Mouse (Mus musculus) neural tube, embryonic 12.5 days (tissue): ENCODE results near the gene Gnl2. TPM values are rescaled to one million over a fixed set of nuclear protein-coding genes. Genes with fewer than 3 reads are reported as not detected.

Experiments
- ATAC-seq: fragments of 200-750 bp; cut with Nextera tagmentation; 2 replicates; pipeline ENCODE4 v1.8.0; 2017; ENCODE audit warnings: low read depth, mild to moderate bottlenecking, moderate TSS enrichment, moderate library complexity; ENCODE audit not compliant: low FRiP score
- H3K27ac ChIP-seq: fragments of 300-500 bp; sonication (generic); 2 replicates; pipeline ENCODE4 v1.5.1; 2016
- H3K27me3 ChIP-seq: fragments of 300-500 bp; sonication (generic); replicated peaks from 2 replicates; pipeline ENCODE4 v1.6.1; 2016; ENCODE audit warnings: mild to moderate bottlenecking
- H3K36me3 ChIP-seq: fragments of 300-500 bp; sonication (generic); 2 replicates; pipeline ENCODE4 v1.6.1; 2016; ENCODE audit warnings: mild to moderate bottlenecking
- H3K4me1 ChIP-seq: fragments of 300-500 bp; sonication (generic); 2 replicates; pipeline ENCODE4 v1.6.1; 2016
- H3K4me2 ChIP-seq: fragments of 300-500 bp; sonication (generic); replicated peaks from 2 replicates; pipeline ENCODE4 v1.6.1; 2016; ENCODE audit warnings: mild to moderate bottlenecking
- H3K4me3 ChIP-seq: fragments of 300-500 bp; sonication (generic); 2 replicates; pipeline ENCODE4 v1.5.1; 2016
- H3K9ac ChIP-seq: fragments of 300-500 bp; sonication (generic); 2 replicates; pipeline ENCODE4 v1.6.1; 2016; ENCODE audit warnings: mild to moderate bottlenecking
- H3K9me3 ChIP-seq: fragments of 300-500 bp; sonication (generic); 2 replicates; pipeline ENCODE4 v1.6.1; 2016; ENCODE audit warnings: mild to moderate bottlenecking
- WGBS: fragments of 180-500 bp; shearing (Covaris S2); methylation state at CpG from one replicate; pipeline ENCODE4 v1.1.7; 2016; 5-methylcytosine and 5-hydroxymethylcytosine counted together
- polyA plus RNA-seq: library from polyadenylated mRNA; unstranded; fragments of >200 nt; fragmentation: Nextera tagmentation; extraction: Ambion mirVana; gene quantifications from 2 replicates; pipeline ENCODE4 v1.2.1, GENCODE M21; 2016

Gene Gnl2
- polyA plus RNA-seq, 1 experiment from 2014 or later, result 96.1 TPM

- no peaks in the 10 kb centered on the region for H3K27me3 ChIP-seq
- no peak overlapping the region for H3K4me3 ChIP-seq
- H3K9me3 ChIP-seq, result no peaks in the 10 kb centered on the region
- no peaks in the 10 kb centered on the region for H3K4me1 ChIP-seq
- H3K27ac ChIP-seq, result no peak overlapping the region
- no peak overlapping the region for H3K4me2 ChIP-seq
- no peak for ATAC-seq
- H3K9ac ChIP-seq, result no peak overlapping the region
- 77% methylated on average over 13 of the region's 13 CpGs for WGBS
- H3K36me3 ChIP-seq, result peaks cover 26% of the 10 kb centered on the region
These were observed 84.9 kb downstream of the Gnl2 start for GRCm38 (mm10) chr4:125101334-125101733.

Other genes starting within 250 kb of the Gnl2 start
- 12.9 and 14.2 TPM in 2 replicates for gene Mtf1, start 214.5 kb upstream of the Gnl2 start, polyA plus RNA-seq
- 56.4 and 56.5 TPM in 2 replicates for gene Yrdc, start 165.9 kb upstream of the Gnl2 start, polyA plus RNA-seq
- gene 1110065P20Rik, start 165.4 kb upstream of the Gnl2 start, polyA plus RNA-seq, result 71.6 and 77.6 TPM in 2 replicates
- gene Maneal, start 154.4 kb upstream of the Gnl2 start, polyA plus RNA-seq, result 8.2 and 10.3 TPM in 2 replicates
- 6.3 and 6.6 TPM in 2 replicates for gene Epha10, start 135.7 kb upstream of the Gnl2 start, polyA plus RNA-seq
- 16.5 and 18.6 TPM in 2 replicates for gene 9930104L06Rik, start 79.5 kb upstream of the Gnl2 start, polyA plus RNA-seq
- gene Cdca8, start 77.3 kb upstream of the Gnl2 start, polyA plus RNA-seq, result 121 TPM in 2 replicates
- gene Rspo1, start 30.2 kb upstream of the Gnl2 start, polyA plus RNA-seq, result 1.3 and 4.6 TPM in 2 replicates
- 0.18 and 0.34 TPM in 2 replicates for gene Dnali1, start 49.1 kb downstream of the Gnl2 start, polyA plus RNA-seq
- 35.2 and 37.2 TPM in 2 replicates for gene Snip1, start 50.1 kb downstream of the Gnl2 start, polyA plus RNA-seq
- 120 and 129 TPM in 2 replicates for gene Meaf6, start 68.5 kb downstream of the Gnl2 start, polyA plus RNA-seq
- 0.39 and 0.49 TPM in 2 replicates for gene Zc3h12a, start 111.3 kb downstream of the Gnl2 start, polyA plus RNA-seq